Mouse (Mus musculus) left cerebral cortex, adult 2 months (tissue): ENCODE measurements at regions not wholly inside any gene's neighbourhood (a gene's known extent, or its start where the extent isn't known, plus 50 kb on each side); places are given as distances from the start of the nearest gene placed in this dataset.
A peak's percentile ranks its signal among the peaks of the same experiment; 100 is the strongest.

Experiments
- DNase-seq, 2 experiments: peaks; one replicate each; pipeline ENCODE4 v3.0.0; 2021 to 2022; ENCODE audit warnings: low spot score in 2 of 2, mixed read lengths in 1 of 2; ENCODE audit errors: extremely low spot score in 1 of 2
- H3K27ac ChIP-seq: fragments of 200-600 bp; 2 replicates; pipeline ENCODE4 v1.8.1; 2022
- H3K4me3 ChIP-seq: fragments of 200-600 bp; 2 replicates; pipeline ENCODE4 v1.8.1; 2022
- CTCF ChIP-seq: fragments of 200-600 bp; IDR thresholded peaks from 2 replicates; pipeline ENCODE4 v1.8.1; 2022; ENCODE audit warnings: antibody characterized with exemption, mild to moderate bottlenecking, moderate library complexity
- intact Hi-C: fragments of 180-260 bp; cut with DNase I; formaldehyde crosslinking; loops from one replicate; pipeline ENCODE4 v1.15.1; 2025

DNA sequence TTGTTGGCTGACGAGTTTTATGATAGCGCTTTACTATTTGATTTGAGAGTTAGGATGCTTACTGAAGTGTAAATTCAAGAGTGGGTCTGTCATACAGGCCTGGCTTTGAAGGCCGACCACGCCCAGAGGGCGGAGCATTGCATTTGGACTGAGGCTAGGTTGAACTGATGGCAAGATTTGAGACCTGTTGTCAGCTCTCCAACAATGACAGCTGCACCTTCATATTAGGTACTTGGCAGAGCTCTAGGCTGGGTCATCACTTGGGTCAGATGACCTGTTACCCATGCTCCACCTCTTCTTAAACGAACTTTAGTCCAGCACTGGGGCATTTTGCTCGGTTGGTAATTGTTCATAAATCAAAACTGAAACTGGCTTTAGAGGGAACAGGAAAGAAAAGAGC is 231.1 kb upstream of the Ptbp2 start:
- no peak for DNase-seq
- Histone ChIP-seq H3K27ac (no peak overlapping the region), H3K4me3 (no peak overlapping the region)
- intact Hi-C loops: no loop called here
- no peak for TF ChIP-seq CTCF

DNA sequence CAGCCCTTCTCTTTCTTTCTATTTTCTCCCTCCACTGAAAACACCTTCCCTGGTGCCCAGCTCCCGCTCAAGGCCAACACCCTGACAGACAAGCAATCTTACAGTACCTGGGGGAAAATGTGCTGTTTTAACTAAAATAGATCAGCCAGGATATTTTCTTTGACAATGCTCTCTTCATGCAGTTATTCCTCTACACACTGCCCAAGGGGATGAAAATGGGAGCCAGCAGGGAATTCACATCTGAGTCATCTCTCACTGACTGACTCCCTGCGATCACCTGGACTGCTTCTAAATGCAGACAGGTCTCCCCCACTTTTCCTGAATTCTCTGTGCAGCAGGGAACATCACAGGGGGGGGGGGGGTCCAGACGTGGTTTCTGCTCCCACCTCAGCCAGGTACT is 227.6 kb upstream of the Ptbp2 start:
- no peak for TF ChIP-seq CTCF
- intact Hi-C loops: no loop called here
- DNase-seq: no peak
- no peak overlapping the region for H3K4me3 ChIP-seq
- H3K27ac ChIP-seq: no peak overlapping the region

DNA sequence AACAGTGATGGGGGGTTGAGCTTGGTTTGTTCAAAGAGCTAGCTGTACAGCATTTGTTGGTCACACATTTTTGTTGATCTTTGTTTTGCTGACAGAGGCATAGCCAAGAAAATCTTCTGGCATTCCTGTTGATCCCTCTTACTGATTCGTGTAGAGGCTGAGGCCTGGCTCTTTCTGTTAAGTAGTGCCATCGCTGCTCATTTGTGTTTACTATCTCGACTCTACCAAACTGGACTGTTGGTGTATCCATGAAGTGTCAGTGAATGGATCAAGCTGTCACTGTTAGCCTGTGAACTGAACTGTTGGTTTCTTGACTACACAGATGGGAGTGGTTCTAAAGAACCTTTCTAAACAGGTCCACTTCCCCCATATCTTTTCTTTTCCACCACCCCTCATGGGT is 223.8 kb upstream of the Ptbp2 start:
- TF ChIP-seq CTCF: no peak
- intact Hi-C loops: no loop called here
- no peak overlapping the region for H3K4me3 ChIP-seq
- no peak for DNase-seq
- no peak overlapping the region for H3K27ac ChIP-seq

DNA sequence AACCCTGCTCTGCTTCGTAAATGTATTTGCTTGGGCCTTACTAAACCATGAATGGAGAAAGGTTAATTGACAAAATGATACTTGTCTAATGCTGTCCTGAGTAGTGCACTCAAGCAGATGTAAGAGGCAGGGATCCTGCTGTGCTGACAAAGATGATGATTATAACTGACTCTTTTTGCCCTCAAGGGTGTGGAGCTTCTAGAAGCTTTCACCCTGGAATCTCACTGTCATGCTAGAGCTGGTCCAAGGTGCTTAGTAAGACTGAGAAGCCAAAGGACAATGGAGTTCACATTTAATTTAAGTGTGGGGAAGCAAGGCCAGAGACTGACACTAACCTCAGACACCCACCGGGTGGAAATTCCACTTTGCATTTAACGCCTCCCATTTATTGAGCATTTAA is 220.3 kb upstream of the Ptbp2 start:
- H3K27ac ChIP-seq: no peak overlapping the region
- DNase-seq: no peak
- no peak overlapping the region for H3K4me3 ChIP-seq
- no peak for TF ChIP-seq CTCF
- intact Hi-C loops: no loop called here

DNA sequence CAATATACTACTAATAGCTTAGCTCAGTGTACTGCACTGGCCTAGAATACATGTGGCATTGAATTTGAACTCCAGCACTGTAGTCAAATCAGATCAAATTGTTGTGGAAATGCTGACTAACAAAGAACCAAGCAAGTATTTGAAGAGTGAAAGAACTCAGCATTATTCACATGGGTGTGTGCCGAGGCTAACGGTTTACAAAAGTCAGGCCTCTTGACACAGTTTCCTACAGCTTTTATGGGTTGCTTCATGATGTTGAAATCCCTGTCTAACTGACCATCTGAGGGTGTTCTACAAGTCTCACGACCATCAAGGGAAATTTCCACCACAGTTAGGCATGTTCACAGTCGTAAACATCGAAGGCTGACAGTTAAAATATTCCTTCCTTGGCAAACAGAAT is 216.0 kb upstream of the Ptbp2 start:
- no peak for TF ChIP-seq CTCF
- Histone ChIP-seq H3K27ac (no peak overlapping the region), H3K4me3 (no peak overlapping the region)
- intact Hi-C loops: no loop called here
- no peak for DNase-seq

DNA sequence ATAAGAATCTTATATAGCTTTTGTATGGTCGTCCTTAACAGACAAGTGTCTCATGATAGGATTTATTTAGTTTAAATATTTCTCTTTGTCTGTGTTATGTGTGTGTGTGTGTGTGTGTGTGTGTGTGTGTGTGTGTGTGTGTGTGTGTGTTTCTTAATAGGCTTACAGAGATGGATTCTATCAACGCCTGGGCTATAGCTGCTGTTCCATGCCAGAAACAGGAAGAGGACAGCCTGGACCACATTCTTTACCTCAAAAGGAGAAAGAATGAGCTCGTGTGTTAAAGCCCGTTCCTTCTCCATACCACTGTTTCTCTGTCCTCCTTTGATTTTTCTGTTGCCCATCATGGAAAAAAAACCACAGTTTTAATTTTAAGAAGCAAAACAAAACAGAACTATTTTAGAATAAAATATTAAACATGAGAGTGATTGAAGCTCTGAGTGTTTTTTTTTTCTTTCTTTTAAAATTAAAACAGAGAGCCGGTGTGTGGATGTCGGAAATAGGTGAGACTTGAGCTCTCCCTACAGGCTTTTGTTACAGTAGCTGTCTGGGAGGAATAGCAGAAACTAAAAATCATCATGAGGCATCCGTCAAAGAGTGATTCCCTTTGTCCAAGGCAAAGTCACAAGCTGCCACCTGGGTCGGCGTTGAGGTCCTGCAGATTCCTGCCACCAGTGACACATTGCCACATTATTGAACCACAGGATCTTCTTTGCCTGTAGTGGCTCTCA is 212.2 kb upstream of the Ptbp2 start:
- no peak overlapping the region for H3K4me3 ChIP-seq
- no peak for DNase-seq
- H3K27ac ChIP-seq: no peak overlapping the region
- TF ChIP-seq CTCF: peak; percentile 18
- intact Hi-C loops: loop anchor here (10.0 kb wide), 1 partner anchor 1572 kb away; no protein-coding TSS in a partner anchor

DNA sequence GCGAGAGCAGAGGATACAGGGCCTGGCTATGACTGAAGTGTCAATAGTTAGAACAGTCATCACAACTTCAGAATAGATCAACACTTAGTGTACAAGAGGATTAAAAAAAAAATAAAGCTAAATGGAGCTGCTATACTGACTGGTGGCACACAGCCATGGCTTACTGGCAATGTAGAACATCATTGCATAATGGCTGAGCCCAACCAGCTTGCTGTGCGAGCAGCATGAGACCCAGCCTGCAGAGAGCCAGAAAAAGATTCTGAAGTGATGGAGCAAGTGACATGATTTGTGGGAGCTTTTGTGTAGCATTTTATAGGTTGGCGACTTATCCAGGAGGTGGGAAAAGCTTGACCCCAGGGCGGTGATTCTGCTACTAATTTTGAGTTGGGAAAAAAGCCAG is 211.5 kb upstream of the Ptbp2 start:
- no peak for TF ChIP-seq CTCF
- intact Hi-C loops: loop anchor here (10.0 kb wide), 1 partner anchor 1571 kb away; no protein-coding TSS in a partner anchor
- Histone ChIP-seq H3K4me3 (no peak overlapping the region), H3K27ac (no peak overlapping the region)
- DNase-seq: peak; percentile 11 to 27

DNA sequence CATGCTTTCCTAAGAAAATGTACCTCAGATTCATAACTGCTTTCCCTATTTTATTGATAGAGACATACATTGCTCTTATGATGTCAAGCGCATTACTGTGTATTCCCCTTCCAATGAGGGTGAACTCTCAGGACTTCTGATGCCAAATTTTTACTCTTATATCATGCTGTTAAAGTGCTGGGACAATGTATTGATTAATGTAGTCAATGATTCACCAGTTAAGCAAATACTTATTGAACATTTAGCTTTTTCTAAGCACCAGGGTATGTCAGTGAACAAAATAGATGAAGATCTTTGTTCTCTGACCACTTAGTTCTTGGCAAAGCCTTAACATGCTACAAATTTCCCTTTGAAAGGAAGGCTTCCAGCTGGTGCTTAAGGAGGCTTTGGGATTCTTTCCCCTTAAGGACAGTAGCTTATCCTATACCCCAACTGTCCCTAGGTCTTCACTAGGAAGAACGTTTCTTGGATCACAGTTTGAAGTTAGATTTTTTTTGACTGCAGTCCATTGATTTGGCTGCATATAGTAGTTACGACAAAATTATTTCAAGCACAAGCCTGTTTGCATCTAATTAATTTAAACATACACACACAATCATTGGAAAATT is 203.1 kb upstream of the Ptbp2 start:
- TF ChIP-seq CTCF: no peak
- DNase-seq: no peak
- intact Hi-C loops: no loop called here
- no peak overlapping the region for H3K4me3 ChIP-seq
- no peak overlapping the region for H3K27ac ChIP-seq

DNA sequence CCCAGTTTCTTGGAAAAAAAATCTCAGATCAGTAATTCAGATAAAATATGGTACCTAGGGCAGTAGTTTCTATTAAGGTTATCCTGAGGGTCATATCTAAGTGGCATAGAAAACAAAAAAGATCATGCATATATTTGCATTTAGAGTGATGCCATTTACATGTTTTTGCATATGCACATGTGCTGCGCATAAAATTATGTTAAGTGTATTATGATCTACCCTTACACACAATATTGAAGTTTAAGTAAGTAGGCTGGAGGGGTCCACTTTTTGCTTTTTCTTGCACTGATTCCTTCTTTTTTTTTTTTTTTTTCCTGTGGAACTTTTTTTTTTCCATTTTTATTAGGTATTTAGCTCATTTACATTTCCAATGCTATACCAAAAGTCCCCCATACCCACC is 193.1 kb upstream of the Ptbp2 start:
- DNase-seq: no peak
- no peak for TF ChIP-seq CTCF
- Histone ChIP-seq H3K27ac (no peak overlapping the region), H3K4me3 (no peak overlapping the region)
- intact Hi-C loops: no loop called here

DNA sequence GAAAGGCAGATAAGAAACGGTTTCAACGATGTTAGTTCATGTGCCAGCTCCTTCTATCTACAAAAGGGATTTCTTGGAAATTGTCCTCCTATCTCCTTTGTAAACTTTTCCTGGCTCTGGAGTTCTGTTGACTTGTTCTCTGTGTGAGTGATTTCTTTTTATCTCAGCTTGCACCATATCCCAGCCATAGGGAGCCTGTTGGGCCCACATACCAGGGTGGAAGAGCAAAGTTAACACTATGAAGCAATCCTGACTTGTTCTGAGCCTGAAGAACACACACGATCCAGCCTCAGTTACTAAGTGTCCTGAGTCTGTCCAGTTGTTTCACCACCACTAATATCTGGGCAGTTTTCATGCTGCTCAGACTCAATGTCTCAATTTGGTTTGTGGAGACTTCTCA is 192.1 kb upstream of the Ptbp2 start:
- intact Hi-C loops: no loop called here
- TF ChIP-seq CTCF: no peak
- H3K4me3 ChIP-seq: no peak overlapping the region
- H3K27ac ChIP-seq: no peak overlapping the region
- DNase-seq: no peak

DNA sequence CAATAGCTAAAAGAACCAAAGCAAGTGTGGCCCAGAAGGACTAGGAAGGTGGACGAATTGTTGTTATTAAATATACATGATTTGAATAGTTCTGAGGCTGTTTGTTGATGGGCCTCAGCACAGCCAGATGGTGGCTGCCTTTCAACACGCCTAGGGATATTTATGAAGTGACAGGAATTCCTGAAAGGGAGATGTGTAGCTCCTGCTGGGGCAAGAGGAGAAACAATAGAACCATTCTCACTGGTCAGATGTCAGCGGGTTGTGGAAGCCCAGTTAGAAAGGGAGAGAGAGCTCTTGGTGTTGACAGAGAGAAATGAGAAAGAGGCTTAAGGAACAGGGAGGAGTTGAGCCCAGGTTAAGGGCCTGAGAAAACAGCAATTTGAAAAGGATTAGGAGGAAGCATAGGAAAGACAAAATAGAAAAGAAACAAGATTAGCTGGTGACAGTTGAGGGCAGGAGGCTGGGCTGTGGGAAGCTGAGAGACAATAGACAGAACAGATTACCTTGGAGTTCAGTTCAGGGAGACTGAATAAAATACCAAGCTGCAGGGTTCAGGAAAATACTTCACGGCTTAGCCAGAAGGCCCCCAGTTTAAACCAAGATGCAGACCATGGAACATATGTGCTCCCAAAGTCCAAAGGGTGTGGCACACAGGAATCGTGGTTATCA is 174.7 kb upstream of the Ptbp2 start:
- no peak for TF ChIP-seq CTCF
- Histone ChIP-seq H3K27ac (no peak overlapping the region), H3K4me3 (no peak overlapping the region)
- intact Hi-C loops: loop anchor here (5.0 kb wide), 1 partner anchor 483 kb away; no protein-coding TSS in a partner anchor
- DNase-seq: no peak

DNA sequence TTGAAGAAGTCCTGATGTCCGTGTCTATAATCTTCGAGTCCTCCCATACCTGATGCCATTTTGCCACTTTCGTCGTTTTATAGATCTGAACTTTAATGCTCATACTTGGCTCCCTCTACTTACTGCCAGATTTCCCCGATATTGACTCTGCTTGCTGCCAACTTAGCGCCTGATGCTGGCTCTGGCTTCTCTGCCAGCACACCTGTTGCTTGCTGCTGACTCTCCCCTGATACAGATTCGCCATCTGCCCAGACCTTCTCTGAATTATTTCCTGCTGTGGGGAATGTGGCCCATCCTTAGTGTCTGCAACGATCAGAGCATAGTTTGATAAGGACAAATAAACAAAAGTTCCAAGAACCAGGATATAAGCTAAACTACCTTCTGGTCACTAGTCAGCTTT is 173.3 kb upstream of the Ptbp2 start:
- Histone ChIP-seq H3K4me3 (no peak overlapping the region), H3K27ac (no peak overlapping the region)
- no peak for TF ChIP-seq CTCF
- intact Hi-C loops: loop anchor here (5.0 kb wide), 1 partner anchor 485 kb away; no protein-coding TSS in a partner anchor
- no peak for DNase-seq
